Mouse (Mus musculus) embryonic facial prominence, embryonic 12.5 days (tissue): ENCODE measurements around the gene Wdr75. TPM values are rescaled to one million over a fixed set of nuclear protein-coding genes. Genes with fewer than 3 reads are reported as not detected.

Experiments used
- ATAC-seq: fragments of 200-750 bp; cut with Nextera tagmentation; 2 replicates; pipeline ENCODE4 v1.8.0; 2017; ENCODE audit not compliant: insufficient number of reproducible peaks, insufficient read depth, low FRiP score, low TSS enrichment
- H3K27ac ChIP-seq: fragments of 300-500 bp; sonication (generic); 2 replicates; pipeline ENCODE4 v1.5.1; 2016; ENCODE audit warnings: mild to moderate bottlenecking
- H3K27me3 ChIP-seq: fragments of 300-500 bp; sonication (generic); 2 replicates; pipeline ENCODE4 v1.6.1; 2016; ENCODE audit warnings: mild to moderate bottlenecking, moderate library complexity
- H3K36me3 ChIP-seq: fragments of 300-500 bp; sonication (generic); 2 replicates; pipeline ENCODE4 v1.6.1; 2016; ENCODE audit warnings: mild to moderate bottlenecking
- H3K4me1 ChIP-seq: fragments of 300-500 bp; sonication (generic); 2 replicates; pipeline ENCODE4 v1.6.1; 2016
- H3K4me2 ChIP-seq: fragments of 300-500 bp; sonication (generic); replicated peaks from 2 replicates; pipeline ENCODE4 v1.6.1; 2016; ENCODE audit warnings: mild to moderate bottlenecking, moderate library complexity
- H3K4me3 ChIP-seq: fragments of 300-500 bp; sonication (generic); 2 replicates; pipeline ENCODE4 v1.5.1; 2016; ENCODE audit warnings: mild to moderate bottlenecking
- H3K9ac ChIP-seq: fragments of 300-500 bp; sonication (generic); 2 replicates; pipeline ENCODE4 v1.6.1; 2016; ENCODE audit warnings: mild to moderate bottlenecking, moderate library complexity
- H3K9me3 ChIP-seq: fragments of 300-500 bp; sonication (generic); 2 replicates; pipeline ENCODE4 v1.6.1; 2016; ENCODE audit warnings: mild to moderate bottlenecking, moderate library complexity
- WGBS: fragments of 180-500 bp; shearing (Covaris S2); methylation state at CpG from one replicate; pipeline ENCODE4 v1.1.7; 2016; 5-methylcytosine and 5-hydroxymethylcytosine counted together
- polyA plus RNA-seq: library from polyadenylated mRNA; unstranded; fragments of >200 nt; fragmentation: Nextera tagmentation; extraction: Ambion mirVana; gene quantifications from 2 replicates; pipeline ENCODE4 v1.2.1, GENCODE M21; 2016

Wdr75 gene
- 74.3 and 76.5 TPM in 2 replicates for polyA plus RNA-seq

- Histone ChIP-seq H3K4me2 (peak within 1 kb of the TSS; percentile 75), H3K36me3 (peaks cover 5% of the 10 kb centered on the region), H3K4me3 (peak within 1 kb of the TSS; percentile 89), H3K9ac (peak within 1 kb of the TSS; percentile 87), H3K27ac (peak within 1 kb of the TSS; percentile 87), H3K27me3 (no peaks in the 10 kb centered on the region), H3K9me3 (no peaks in the 10 kb centered on the region), H3K4me1 (peaks cover 14% of the 10 kb centered on the region)
- peak; percentile 99 for ATAC-seq
- WGBS: under 1% methylated on average over 70 of the region's 70 CpGs
Measured at GRCm38 (mm10) chr1:45794969-45795908, at the start of gene Wdr75. TSS of gene Wdr75 (plus strand) at chr1:45795166.

GRCm38 (mm10) chr1:45755902-45756301 lies 39.1 kb upstream of the Wdr75 start:
- Histone ChIP-seq H3K27me3 (no peaks in the 10 kb centered on the region), H3K4me3 (no peak overlapping the region), H3K27ac (peak overlapping the region; percentile 26; the same call in 1 of the 2 replicates), H3K4me2 (no peak overlapping the region), H3K9me3 (no peaks in the 10 kb centered on the region), H3K9ac (no peak overlapping the region), H3K36me3 (no peaks in the 10 kb centered on the region), H3K4me1 (peaks cover 5% of the 10 kb centered on the region; the same call in 1 of the 2 replicates)
- no peak for ATAC-seq

- Histone ChIP-seq H3K4me1 (peaks cover 13% of the 10 kb centered on the region; the same call in 1 of the 2 replicates), H3K9ac (no peak overlapping the region), H3K9me3 (no peaks in the 10 kb centered on the region), H3K4me3 (no peak overlapping the region), H3K4me2 (no peak overlapping the region), H3K27ac (no peak overlapping the region), H3K27me3 (no peaks in the 10 kb centered on the region), H3K36me3 (no peaks in the 10 kb centered on the region)
- no peak for ATAC-seq
Measured at GRCm38 (mm10) chr1:45756707-45757106, 38.3 kb upstream of the Wdr75 start.

GRCm38 (mm10) chr1:45758011-45758410 lies 37.0 kb upstream of the Wdr75 start:
- 88% methylated on average over 1 of the region's 1 CpGs for WGBS
- no peak for ATAC-seq
- no peaks in the 10 kb centered on the region for H3K27me3 ChIP-seq

GRCm38 (mm10) chr1:45760667-45761467 lies 34.1 kb upstream of the Wdr75 start:
- H3K4me1 ChIP-seq: peaks cover 22% of the 10 kb centered on the region
- no peak overlapping the region for H3K9ac ChIP-seq
- no peaks in the 10 kb centered on the region for H3K27me3 ChIP-seq
- H3K36me3 ChIP-seq: no peaks in the 10 kb centered on the region
- H3K4me2 ChIP-seq: no peak overlapping the region
- H3K9me3 ChIP-seq: no peaks in the 10 kb centered on the region
- peak overlapping the region; percentile 91 for H3K27ac ChIP-seq
- 12% methylated on average over 4 of the region's 4 CpGs for WGBS
- ATAC-seq: peak; percentile 77
- no peak overlapping the region for H3K4me3 ChIP-seq

More at GRCm38 (mm10) chr1:45758011-45758410, 37.0 kb upstream of the Wdr75 start:
- no peak overlapping the region for H3K4me2 ChIP-seq
- H3K4me1 ChIP-seq: peaks cover 18% of the 10 kb centered on the region
- no peak overlapping the region for H3K4me3 ChIP-seq
- no peak overlapping the region for H3K9ac ChIP-seq
- H3K27ac ChIP-seq: no peak overlapping the region
- no peaks in the 10 kb centered on the region for H3K36me3 ChIP-seq
- H3K9me3 ChIP-seq: no peaks in the 10 kb centered on the region

- 8% methylated on average over 1 of the region's 1 CpGs for WGBS
- Histone ChIP-seq H3K27me3 (no peaks in the 10 kb centered on the region), H3K9me3 (no peaks in the 10 kb centered on the region), H3K36me3 (no peaks in the 10 kb centered on the region), H3K4me1 (peaks cover 22% of the 10 kb centered on the region), H3K4me2 (no peak overlapping the region), H3K9ac (no peak overlapping the region), H3K27ac (peak overlapping the region; percentile 91), H3K4me3 (no peak overlapping the region)
- peak; percentile 37; the same call in 1 of the 2 replicates for ATAC-seq
Measured at GRCm38 (mm10) chr1:45761468-45761795, 33.5 kb upstream of the Wdr75 start.

- 16% methylated on average over 4 of the region's 4 CpGs for WGBS
- no peaks in the 10 kb centered on the region for H3K27me3 ChIP-seq
- ATAC-seq: peak; percentile 17; the same call in 1 of the 2 replicates
- H3K9ac ChIP-seq: no peak overlapping the region
- no peak overlapping the region for H3K4me2 ChIP-seq
- H3K9me3 ChIP-seq: peaks cover 3% of the 10 kb centered on the region
- H3K27ac ChIP-seq: peak overlapping the region; percentile 78
- peaks cover 23% of the 10 kb centered on the region for H3K4me1 ChIP-seq
- H3K36me3 ChIP-seq: no peaks in the 10 kb centered on the region
- H3K4me3 ChIP-seq: no peak overlapping the region
Measured at GRCm38 (mm10) chr1:45765678-45766077, 29.3 kb upstream of the Wdr75 start.

- Histone ChIP-seq H3K9ac (no peak overlapping the region), H3K36me3 (no peaks in the 10 kb centered on the region), H3K9me3 (peaks cover 3% of the 10 kb centered on the region), H3K4me3 (no peak overlapping the region), H3K27ac (peak overlapping the region; percentile 89), H3K4me1 (peaks cover 18% of the 10 kb centered on the region), H3K27me3 (no peaks in the 10 kb centered on the region), H3K4me2 (no peak overlapping the region)
- WGBS: 13% methylated on average over 8 of the region's 8 CpGs
- ATAC-seq: no peak
Measured at GRCm38 (mm10) chr1:45766123-45766522, 28.8 kb upstream of the Wdr75 start.

- 30% methylated on average over 5 of the region's 5 CpGs for WGBS
- Histone ChIP-seq H3K27ac (peak overlapping the region; percentile 89), H3K9ac (no peak overlapping the region), H3K36me3 (no peaks in the 10 kb centered on the region), H3K27me3 (no peaks in the 10 kb centered on the region), H3K4me1 (peaks cover 8% of the 10 kb centered on the region), H3K9me3 (peaks cover 3% of the 10 kb centered on the region), H3K4me3 (no peak overlapping the region), H3K4me2 (no peak overlapping the region)
- ATAC-seq: no peak
Measured at GRCm38 (mm10) chr1:45767533-45767932, 27.4 kb upstream of the Wdr75 start.

- no peak for ATAC-seq
- Histone ChIP-seq H3K27me3 (no peaks in the 10 kb centered on the region), H3K9me3 (peaks cover 3% of the 10 kb centered on the region), H3K36me3 (no peaks in the 10 kb centered on the region), H3K4me3 (no peak overlapping the region), H3K4me1 (peaks cover 8% of the 10 kb centered on the region), H3K4me2 (no peak overlapping the region), H3K27ac (no peak overlapping the region), H3K9ac (no peak overlapping the region)
- WGBS: 97% methylated on average over 13 of the region's 13 CpGs
Measured at GRCm38 (mm10) chr1:45769321-45769720, 25.6 kb upstream of the Wdr75 start.

- H3K4me3 ChIP-seq: no peak overlapping the region
- H3K4me2 ChIP-seq: no peak overlapping the region
- no peaks in the 10 kb centered on the region for H3K27me3 ChIP-seq
- WGBS: 90% methylated on average over 2 of the region's 2 CpGs
- ATAC-seq: no peak
- H3K27ac ChIP-seq: no peak overlapping the region
- H3K4me1 ChIP-seq: peaks cover 5% of the 10 kb centered on the region
- H3K9me3 ChIP-seq: peaks cover 3% of the 10 kb centered on the region
- no peak overlapping the region for H3K9ac ChIP-seq
- H3K36me3 ChIP-seq: no peaks in the 10 kb centered on the region
Measured at GRCm38 (mm10) chr1:45770051-45770450, 24.9 kb upstream of the Wdr75 start.
